Mouse (Mus musculus) T-helper 17 cell (primary cell): ENCODE measurements around the gene Lrrc20.

Experiments used
- in situ Hi-C, 2 experiments: fragments of 300-600 bp; cut with MboI, MseI; formaldehyde crosslinking; loops; 1 replicate in 1 of 2; 2 replicates in 1 of 2; pipeline ENCODE4 v1.15.1; 2025; ENCODE audit warnings: high pct_unique_total_duplicates in 2 of 2

The Lrrc20 gene

DNA sequence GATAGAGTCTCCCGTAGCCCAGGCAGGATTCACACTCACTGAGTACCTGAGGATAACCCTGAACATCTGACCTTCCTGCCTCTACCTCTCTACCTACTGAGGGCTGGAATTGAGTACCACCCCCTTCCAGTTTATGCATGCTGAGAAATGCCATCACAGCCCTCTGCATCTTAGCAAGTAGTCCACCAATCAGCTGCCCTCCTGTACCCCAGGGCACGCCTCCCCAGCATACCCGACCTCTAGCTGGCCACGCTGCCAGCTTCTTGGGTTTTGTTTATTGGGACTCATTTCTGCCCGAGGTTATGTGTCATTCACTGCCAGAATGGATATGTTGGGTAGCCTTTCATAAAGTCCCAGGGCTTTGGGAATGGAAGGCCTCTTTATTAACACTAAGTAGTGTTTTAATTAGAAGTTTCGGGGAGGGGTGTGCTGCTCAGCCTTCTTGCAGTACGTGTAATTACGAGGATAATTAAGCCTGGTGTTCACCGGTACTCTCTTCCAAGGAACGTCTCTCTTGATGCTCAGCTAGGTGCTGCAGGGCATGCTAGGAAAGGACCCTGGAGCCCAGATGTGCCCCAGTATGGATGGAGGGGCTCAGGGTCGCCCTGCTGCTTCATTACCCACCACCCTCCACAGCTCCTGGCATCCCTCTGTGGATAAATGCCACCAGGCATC is 36.8 kb downstream of the Lrrc20 start:
- in situ Hi-C loops = no loop called here

DNA sequence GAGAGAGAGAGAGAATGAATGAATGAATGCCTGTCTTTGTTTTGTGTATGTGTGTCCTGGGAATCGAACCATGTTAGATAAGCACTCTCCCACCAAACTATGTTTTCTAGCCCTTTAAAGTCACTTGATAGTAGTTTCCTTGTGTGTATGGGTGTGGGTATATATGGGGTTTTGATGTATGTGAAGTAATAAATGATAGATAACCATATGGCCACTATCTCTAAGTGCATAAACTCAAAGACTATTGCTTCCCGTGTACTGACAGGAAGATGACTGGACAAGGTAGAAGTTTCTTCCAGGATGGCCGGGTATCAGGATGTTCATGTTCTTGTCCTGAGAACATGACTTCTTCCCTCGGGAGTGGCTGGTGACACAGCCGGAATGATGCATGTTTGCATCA is 41.3 kb downstream of the Lrrc20 start:
- in situ Hi-C loops = no loop called here

DNA sequence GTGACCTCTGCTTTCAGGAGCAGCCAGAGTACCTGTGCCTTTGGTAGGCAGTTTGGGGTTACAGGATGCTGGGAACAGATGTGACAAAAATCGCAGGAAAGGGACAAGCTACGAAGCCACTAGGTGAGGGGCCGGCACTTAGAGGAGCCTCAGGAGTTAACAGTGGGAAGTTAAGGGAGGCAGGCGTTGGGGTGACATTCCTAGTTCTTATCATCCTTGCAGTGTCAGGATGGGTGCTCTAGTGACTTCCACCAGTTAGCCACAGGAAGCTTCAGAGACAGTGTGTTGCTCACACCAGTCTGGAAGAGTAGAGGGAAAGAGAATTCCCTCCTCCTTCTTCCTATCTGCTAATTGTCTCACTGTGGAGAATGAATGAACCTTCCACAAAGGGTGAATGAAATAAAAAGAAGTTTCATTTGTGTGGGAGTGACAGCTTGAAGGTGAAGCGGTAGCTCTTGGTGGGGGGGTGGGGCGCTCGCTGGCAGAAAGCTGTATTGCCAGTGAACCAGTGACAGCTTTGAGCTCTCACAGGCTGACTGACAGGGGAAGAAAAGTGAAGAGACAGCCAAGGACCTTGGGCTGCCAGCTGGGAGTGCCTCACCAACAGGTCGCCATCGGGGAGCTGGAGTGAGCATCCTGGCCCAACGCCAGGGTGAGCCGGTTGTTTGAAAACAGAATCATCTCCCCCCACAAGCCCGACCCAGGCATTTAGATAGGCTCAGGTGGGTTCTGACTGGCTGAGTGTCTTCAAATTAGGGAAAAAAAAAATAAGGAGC is 41.9 kb downstream of the Lrrc20 start:
- in situ Hi-C loops = no loop called here

DNA sequence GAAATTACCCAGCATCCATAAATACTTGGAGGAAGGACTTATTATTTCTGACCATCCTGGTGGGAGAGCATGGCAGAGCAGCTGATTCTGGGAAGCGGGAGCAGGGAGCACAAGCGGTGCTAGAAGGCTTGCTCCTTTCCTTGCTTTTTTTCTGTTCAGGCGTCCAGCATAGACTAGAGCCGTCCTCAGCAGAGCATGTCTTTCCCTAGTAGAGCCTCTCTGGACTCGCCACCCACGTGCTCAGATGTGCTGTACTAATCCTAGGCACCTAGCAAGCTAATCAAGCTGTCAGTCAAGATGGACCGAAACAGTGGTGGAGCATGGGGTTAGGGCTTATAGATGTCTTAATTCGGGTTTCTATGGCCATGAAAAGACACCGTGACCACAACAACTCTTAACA is 42.7 kb downstream of the Lrrc20 start:
- in situ Hi-C loops = no loop called here

DNA sequence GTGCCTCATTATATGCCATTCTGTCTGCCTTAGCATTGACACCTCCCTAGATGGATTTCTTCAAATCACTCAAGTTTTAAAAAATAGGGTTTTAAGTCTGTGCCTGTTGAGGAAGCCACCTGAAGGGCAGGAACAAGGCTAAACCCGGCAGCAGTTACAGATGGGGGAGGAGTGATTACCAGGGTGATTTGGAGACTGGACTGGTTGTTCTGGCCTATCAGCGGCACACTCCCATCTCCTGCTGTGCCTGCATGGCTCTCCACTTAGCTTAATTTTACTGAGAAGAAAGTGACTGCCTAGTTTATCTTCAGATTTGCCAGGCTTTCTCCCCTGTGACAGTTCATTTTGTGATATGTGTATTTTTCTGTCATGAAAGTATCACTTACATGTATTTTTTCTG is 43.9 kb downstream of the Lrrc20 start:
- in situ Hi-C loops = no loop called here

DNA sequence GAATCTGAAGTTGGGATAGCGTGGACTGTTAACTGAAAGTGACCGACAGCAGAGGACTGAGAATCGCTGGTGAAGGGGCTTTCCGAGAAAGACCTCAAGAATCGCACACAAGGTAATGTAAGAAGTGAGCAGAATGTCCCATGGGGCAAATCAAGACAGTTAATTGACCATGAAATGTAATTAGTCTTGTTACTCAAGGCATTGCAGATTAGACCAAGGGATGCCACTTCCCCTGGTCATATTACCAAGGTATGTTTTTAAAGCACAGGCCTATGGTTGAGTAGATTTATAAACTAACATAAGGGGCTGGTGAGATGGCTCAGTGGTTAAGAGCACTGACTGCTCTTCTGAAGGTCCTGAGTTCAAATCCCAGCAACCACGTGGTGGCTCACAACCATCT is 45.1 kb downstream of the Lrrc20 start:
- in situ Hi-C loops = loop anchor here in 1 of 2 experiments (10.0 kb wide), 1 partner anchor 64 kb away; no protein-coding TSS in a partner anchor

DNA sequence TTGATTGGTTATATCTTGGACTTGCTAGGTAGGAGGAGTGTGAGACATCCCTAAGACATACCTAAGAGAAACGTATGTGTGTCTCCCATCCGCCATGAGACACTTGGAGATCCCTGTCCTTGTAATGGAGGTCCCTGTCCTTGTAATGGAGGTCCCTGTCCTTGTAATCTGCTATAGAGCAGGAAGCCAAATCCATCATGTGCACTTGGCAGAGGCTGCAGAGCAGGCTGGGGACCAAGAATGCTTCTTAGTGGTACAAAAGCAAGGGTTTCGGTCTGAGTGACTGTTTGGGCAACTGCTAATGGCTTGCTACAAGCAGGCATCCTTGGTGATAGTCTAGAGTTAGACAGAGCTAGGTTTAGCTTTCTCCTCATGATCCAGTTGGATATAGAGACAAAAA is 55.3 kb downstream of the Lrrc20 start:
- in situ Hi-C loops = no loop called here

DNA sequence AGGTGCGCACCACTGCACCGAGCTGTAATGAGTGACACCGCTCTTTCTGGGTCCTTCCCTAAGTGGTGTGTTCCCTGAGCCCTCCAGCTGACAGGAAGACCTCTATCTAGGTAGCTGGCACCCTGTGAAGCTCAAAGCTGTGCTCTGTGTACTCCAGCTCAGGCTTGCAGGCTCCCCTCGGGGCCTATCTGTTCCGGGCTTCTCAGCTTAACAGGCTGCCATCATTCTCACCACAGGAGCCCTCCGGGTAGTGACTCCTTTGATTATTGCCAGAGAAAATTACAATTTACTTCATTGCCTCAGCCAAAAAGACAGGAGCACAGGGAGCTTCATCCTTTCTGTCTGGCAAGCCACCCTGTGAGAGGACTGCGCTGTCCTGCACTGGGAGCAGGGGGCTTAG is 57.7 kb downstream of the Lrrc20 start:
- in situ Hi-C loops = no loop called here

DNA sequence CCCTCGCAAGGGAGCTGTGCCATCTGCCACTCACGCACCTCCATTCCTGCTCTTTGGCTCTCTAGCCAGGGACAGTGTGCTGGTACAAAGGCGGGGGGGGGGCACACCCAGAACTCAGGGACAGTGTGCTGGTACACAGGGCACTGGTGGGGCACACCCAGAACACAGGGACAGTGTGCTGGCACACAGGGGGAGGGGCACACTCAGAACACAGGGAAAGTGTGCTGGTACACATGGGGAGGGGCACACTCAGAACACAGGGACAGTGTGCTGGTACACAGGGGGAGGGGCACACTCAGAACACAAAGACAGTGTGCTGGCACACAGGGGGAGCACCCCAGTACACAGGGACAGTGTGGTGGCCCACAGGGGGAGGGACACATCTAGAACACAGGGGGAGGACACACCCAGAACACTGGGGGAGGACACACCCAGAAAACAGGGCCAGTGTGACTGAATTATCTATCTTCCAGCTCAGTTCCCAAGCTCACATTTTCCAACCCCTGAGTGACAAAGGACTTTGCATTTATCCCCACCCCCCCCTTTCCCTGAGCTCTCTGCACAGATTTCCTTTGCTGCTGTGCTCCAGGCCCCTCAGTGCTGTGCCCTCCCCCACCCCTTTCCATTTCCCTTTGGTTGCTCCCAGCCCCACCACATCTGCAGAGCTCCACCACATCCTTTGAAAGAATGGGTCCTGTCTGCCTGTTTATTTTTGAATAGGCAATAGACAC is 58.9 kb downstream of the Lrrc20 start:
- in situ Hi-C loops = no loop called here

DNA sequence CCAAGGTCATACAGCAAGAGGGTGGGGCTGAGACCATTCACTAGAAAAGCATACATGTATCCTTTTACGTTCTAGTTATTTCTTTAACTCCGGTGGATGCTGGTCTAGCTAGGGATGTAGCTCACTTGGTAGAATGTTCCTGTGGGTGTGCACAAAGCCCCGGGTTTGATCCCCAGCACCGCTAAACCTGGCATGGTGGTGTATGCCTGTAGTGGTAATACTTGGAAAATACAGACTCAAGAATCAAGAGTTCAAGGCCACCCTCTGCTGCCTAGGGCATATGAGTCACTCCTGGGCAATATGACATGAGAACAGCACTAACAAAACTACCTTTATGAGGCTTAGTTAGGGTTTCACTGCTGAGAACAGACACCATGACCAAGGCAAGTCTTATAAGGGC is 59.8 kb downstream of the Lrrc20 start:
- in situ Hi-C loops = no loop called here

DNA sequence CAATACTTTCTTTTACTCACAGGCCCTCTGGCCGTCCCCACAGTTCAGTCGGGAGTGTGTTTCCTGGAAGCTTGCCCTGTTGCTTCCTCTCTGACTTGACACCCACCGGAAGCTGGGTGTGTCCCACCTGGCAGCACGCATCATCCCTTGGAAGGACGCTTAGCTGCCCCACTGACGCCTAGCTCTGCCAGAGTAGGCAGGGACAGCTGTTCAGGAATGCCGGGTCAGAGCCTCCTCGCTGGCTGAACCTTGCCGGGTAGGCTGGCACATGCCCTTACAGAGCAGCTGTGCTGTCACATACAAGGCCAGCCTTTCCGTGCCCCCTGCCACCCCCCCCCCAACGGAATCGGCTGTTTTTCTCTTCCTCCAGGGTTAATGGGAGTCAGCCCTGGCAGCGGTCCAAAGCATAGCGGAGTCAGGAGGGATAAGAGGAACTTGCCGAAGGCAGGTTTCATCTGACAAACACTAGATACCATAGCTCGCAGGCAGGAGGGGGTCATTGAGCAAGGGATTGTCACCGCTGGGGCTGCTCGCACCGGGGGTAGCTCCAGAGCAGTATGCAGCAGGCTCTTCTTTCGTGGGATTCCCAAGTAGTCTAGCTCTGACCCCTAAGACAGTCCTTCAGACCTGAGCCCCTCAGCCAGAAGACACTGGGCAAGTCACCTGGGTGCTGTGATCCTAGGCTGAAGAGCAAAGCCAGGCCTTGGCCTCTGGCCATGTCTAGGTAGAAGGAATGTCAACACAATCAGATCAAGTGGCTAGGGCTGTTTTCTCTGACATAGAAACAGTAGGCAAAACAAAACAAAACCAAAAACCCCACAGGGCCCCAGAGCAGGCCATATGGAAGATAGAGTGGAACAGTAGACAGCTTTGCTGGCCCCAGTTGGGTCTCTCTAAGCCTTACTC is 60.8 kb downstream of the Lrrc20 start:
- in situ Hi-C loops = no loop called here

DNA sequence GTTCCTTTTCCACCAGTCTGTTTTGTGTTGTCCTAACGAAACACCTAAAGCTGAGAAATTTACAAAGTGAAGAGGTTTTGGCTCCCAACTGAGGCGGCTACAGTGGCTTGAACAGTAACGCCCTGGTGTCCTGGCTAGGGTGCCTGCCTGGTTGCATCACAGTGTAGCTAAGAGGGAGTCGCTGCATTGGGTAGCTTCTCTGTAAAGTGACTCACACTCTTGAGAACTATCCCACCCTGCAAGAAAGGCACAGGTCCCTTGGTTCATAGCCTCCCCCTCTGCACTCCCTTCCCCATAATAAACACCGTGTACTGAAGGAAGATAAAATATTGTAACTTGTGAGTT is 61.4 kb downstream of the Lrrc20 start:
- in situ Hi-C loops = no loop called here

DNA sequence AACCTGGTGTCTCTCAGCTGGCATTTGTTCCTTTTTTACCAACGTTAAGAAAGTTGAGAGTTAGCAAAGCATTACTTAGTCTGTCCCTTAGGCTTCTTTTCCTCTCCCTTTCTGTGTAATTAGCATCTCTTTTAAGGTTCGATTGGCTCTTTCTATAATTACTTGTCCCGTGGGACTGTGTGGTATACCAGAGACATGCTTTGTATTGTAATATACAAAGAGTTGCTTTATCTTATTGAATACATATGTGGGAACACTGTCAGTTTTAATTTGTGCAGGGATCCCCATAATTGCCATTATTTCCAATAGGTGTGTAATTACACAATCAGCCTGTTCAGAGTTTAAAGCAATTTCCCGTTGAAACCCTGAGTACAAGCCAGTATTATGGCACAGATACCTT is 62.8 kb downstream of the Lrrc20 start:
- in situ Hi-C loops = no loop called here

DNA sequence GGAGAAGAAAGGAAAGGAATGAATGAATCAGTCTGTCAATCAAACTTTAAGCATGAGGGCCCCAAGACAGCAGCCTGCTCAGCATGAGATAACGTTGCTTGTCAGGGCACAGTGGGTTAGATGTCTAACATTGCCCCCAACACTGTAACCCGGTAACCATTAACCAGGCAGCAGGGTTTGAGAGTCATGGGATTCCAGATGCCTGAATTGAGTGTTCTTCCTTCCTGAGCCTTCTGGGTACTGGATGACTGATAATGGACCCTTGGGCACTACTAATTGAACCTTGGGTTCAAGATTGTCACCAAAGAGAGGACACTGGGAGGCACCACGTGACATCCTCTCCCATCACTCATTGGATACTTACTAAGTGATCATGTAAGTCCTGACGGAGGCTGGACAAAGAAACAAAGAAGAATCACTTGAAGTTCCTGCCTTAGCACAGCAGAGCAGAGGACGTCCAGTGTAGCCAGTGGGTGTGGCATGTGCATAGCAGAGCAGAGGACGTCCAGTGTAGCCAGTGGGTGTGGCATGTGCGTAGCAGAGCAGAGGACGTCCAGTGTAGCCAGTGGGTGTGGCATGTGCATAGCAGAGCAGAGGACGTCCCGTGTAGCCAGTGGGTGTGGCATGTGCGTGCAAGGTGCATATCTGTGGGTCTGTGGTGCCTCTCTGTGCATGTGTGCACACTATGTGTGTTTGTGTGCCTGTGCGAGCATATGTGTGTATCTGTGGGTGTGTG is 68.7 kb downstream of the Lrrc20 start:
- in situ Hi-C loops = no loop called here

DNA sequence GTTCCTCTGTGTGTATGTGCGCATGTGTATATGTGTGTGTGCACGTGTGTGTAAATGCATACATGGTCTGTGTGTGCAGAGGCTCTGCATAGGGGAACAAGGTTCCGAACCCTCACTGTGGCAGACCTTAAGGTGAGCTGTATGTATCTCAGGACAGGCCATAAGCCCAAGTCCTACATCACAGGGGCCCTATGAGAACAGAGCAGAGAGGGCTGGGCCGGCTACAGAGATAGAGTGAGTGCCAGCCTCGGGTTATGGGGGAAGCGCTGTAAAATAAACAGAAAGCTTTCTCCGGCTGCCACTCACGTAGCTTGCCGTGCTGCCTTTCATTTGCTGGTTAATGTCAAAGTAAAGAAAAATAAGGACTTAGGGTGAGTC is 69.3 kb downstream of the Lrrc20 start:
- in situ Hi-C loops = no loop called here

DNA sequence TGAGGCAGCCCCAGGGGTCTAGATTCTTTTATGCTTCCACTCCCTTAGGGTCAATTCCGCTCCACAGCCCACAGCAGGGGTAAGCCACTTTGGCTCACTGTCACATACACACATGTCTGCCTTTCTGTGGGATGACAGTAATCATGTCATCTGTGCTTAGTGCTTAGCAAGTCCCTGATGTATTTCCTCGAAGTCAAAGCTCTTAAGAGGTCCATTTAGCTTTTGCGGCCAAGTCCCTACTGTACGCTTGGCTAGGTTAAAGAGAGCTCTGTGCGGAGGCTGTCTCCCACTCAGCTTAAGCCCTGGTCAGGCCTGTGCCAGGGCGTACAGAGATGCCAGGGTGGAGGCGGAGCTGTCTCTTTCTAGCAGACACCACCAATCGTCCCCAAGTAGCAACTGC is 74.5 kb downstream of the Lrrc20 start:
- in situ Hi-C loops = no loop called here

DNA sequence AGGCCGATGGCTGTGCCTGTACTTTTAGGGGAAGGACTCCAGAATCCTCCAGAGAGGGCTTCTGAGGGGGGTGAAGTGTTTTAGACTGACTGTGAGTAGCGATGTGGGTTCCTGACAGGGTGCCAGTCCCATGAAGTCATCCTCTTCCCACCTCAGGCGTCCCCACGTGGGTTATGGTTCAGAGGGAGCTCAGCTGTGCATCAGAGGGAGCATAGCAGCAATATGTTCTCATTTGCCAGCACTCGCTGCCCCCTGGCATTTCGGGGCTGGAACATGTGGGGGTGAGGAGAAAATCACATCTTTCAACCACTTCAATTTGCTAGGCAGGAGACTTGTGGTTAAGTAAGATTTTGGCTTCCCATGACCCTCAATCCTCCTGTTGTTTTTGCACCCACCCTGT is 79.6 kb downstream of the Lrrc20 start:
- in situ Hi-C loops = no loop called here

DNA sequence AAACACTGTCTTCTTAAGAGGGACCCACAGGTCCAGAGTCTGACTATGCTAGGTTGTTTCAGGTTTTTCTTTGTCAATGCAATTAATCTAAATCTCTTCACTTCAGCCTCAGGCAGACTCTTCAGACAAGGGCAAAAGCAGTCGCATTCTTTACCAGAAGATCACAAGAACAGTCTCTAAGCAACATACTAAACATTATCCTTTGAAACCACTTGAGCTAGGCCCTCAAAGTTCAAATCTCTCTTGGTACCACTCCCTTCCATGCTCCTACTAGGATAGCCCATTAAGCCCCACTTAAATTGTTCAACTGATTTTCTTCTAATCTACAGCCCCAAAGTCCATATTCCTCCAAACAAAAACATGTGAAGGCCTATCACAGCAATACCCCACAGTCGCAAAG is 83.0 kb downstream of the Lrrc20 start:
- in situ Hi-C loops = no loop called here

DNA sequence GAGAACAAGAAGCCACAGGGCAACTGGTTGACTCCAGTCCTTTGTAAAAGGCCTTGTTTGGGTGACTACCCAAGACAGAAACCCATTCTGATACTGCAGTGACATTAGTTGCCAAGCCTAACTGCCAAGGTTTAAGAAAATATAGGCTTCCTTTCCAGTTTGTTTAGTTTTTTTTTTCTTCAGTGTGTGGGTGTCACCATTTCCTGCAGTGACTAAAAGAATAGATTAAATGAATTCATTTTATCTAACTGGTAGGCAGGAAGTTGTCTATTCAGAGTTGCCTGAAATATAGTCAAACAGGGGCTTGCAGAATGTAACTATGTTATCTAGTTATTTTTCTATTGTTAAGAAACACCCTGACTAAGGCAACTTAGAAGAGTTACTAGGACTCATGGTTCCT is 83.9 kb downstream of the Lrrc20 start:
- in situ Hi-C loops = no loop called here

DNA sequence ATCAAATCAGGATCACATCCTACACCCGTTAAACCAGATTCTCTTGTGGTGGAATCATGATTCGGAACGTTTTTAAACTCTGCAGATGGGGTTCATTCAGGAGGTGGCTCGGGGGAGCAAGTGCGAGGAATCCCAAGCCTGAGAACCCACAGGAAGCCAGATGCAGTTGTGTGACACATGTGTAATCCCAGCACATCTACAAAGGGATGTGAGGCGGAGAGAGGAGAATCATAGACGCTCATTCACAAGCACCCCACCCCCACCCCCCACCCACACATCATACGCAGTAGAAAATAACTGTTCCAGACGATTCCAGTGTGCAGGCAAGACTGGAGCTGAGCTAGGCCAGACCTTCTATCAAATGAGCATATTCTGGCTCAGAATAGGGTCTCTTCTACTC is 87.9 kb downstream of the Lrrc20 start:
- in situ Hi-C loops = no loop called here

DNA sequence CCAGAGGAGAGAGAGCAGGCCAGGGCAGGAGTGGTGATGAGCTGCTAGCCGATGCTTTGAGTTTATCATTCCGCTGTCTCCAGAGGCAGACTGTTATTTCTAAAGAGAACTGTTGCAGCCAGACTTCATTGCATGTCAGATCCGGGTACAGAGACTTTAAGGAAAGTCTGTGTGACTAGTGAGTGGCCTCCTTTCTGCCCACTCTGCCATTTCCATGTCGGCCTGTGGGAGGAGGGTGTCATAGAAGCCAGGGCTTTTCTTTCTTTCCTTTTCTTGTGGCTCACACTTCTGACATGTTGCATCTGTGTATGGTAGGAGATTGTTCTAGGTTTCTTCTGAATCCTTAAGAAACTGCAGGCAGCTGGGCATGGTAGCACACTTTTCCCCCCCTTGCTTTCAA is 88.8 kb downstream of the Lrrc20 start:
- in situ Hi-C loops = no loop called here
